Mouse (Mus musculus) ES-E14 (cell line): ENCODE measurements around the gene Tbc1d10b.

ENCODE experiments used
- CHD2 ChIP-seq: IDR thresholded peaks from 2 replicates; pipeline ENCODE4 v1.6.1; 2014; ENCODE audit warnings: mild to moderate bottlenecking, low read depth, low read length, inconsistent platforms
- HCFC1 ChIP-seq: IDR thresholded peaks from 2 replicates; pipeline ENCODE4 v1.6.1; 2012; ENCODE audit warnings: low read length, inconsistent platforms, borderline replicate concordance; ENCODE audit not compliant: insufficient read depth
- MAFK ChIP-seq: IDR thresholded peaks from 2 replicates; pipeline ENCODE4 v1.6.1; 2014; ENCODE audit warnings: mild to moderate bottlenecking, low read depth, low read length, inconsistent platforms; ENCODE audit not compliant: insufficient read depth
- ZC3H11A ChIP-seq: IDR thresholded peaks from 2 replicates; pipeline ENCODE4 v1.6.1; 2012; ENCODE audit warnings: low read depth, mild to moderate bottlenecking, inconsistent platforms, low read length, borderline replicate concordance
- ZNF384 ChIP-seq: IDR thresholded peaks from 2 replicates; pipeline ENCODE4 v1.6.1; 2012; ENCODE audit warnings: low read depth, low read length, inconsistent platforms

- TF ChIP-seq MAFK: no peak
- TF ChIP-seq ZNF384: 0 out of 2 replicates have a peak, but pooled peaks have one; percentile 27
- TF ChIP-seq ZC3H11A: no peak
- no peak for TF ChIP-seq HCFC1
- TF ChIP-seq CHD2: no peak
Measured at GRCm38 (mm10) chr7:127231826-127232621, 23.8 kb upstream of the Tbc1d10b start.
